ENCODE assay signal across 9 mouse cellular contexts in the genomic region with DNA sequence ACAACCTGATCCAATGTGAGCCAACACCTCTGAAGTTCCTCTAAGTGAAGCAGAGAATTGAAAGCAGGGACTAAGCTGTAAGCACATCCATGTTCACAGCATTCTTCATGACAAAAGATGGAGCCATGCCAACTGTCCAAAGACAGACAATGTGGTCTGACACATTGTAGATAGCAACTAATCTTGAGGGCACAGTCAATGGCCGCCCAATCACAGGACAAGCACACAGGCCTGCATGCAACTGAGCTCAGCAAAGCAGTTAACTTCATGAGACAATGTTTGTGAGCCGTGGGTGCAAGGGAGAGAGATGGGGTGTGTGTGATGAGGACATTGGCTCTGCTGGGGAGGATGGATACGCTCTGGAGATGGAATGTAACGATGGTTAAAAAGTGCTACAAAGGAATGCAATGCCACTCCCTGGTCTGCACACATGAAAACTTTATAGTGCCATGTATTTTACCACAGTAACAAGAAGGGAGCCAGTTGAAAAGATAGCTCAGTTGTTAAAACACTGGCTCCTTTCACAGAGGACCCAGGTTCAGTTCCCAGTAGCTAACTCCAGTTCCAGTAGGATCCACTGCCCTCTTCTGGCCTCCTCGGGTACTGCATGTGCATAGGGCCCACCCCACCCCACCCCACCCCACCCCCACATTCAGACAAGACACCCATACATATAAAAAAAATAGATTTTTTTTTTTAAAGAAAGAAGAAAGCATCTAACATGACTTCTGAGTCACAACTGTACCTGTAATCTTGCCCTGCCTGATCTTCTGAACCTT. TPM values are rescaled to one million over a fixed set of nuclear protein-coding genes. Genes with fewer than 3 reads are reported as not detected.
DNase-seq lines count a peak whose midpoint lies in the region; ATAC-seq and TF ChIP-seq lines count a peak whose summit lies in the region.
"Had no signal": no experiment of that assay in that cellular context is flagged by ENCODE, and none has a peak within 500 bp of the region (broad histone marks: within the 10 kb centered on the region; RNA-seq: fewer than 3 reads in every experiment).

No protein-coding gene starts in this region.

- H3K27ac ChIP-seq in left cerebral cortex, adult 2 months = no peak overlapping the region
- H3K27ac ChIP-seq: heart, embryonic 13.5 days; lung, embryonic 15.5 days had no signal

- no peak for DNase-seq in left cerebral cortex, adult 2 months (ENCODE audit: extremely low spot score in 1 of 2, low spot score in 2 of 2)
- no peak for DNase-seq in left cerebral cortex, adult 8-10 months (ENCODE audit: low spot score in 2 of 2)
- DNase-seq in ZHBTc4 (ENCODE audit: low read depth, low spot score) = peak; percentile 17
- DNase-seq in kidney, postnatal 4 days = peak; percentile 15 to 34
- peak; percentile 51 to 81 for DNase-seq in spleen, postnatal 4 days (ENCODE audit: low spot score in 2 of 2)
- no peak for DNase-seq in frontal cortex, postnatal 14 days (ENCODE audit: low spot score in 2 of 2)

- TF ChIP-seq CTCF in left cerebral cortex, adult 2 months (IDR thresholded peaks at IDR 0.05) = peak; percentile 42

- intact Hi-C loops in left cerebral cortex, adult 2 months (cut with DNase I) = no loop called here

- no peak for ATAC-seq in activated CD4-positive, CD25-positive, alpha-beta regulatory T cell, adult 4 months

- no peak overlapping the region for H3K4me3 ChIP-seq in left cerebral cortex, adult 2 months
- H3K4me3 ChIP-seq: heart, embryonic 13.5 days; lung, embryonic 15.5 days had no signal

RNA-seq across cellular contexts. Expression of a gene that starts 31.3 kb away (rescaled TPM):
- total RNA-seq in left cerebral cortex, adult 2 months (2021) = 10 to 100 TPM; 23.5 to 24.5 TPM
- total RNA-seq in left cerebral cortex, adult 8-10 months (2022) = 10 to 100 TPM; 24.6 to 28.2 (median 26.7) TPM
- polyA plus RNA-seq in activated CD4-positive, CD25-positive, alpha-beta regulatory T cell, adult 4 months (2017; shearing (Covaris generic)) = 10 to 100 TPM; 61.6 to 82.1 TPM

Comparison
In these comparisons a context has a peak if more than half of its experiments do, and no peak if none do; other contexts are left out.
1. DNase-seq: peak in ZHBTc4 (single experiment), kidney, postnatal 4 days (2 of 2) and spleen, postnatal 4 days (2 of 2); none in left cerebral cortex, adult 2 months (0 of 2), left cerebral cortex, adult 8-10 months (0 of 2) and frontal cortex, postnatal 14 days (0 of 2).